ENCODE assay signal across 8 mouse cellular contexts in genomic region chr5:146584478-146585306, GRCm38 (mm10). TPM values are rescaled to one million over a fixed set of nuclear protein-coding genes. Genes with fewer than 3 reads are reported as not detected.
DNase-seq lines count a peak whose midpoint lies in the region; ATAC-seq and TF ChIP-seq lines count a peak whose summit lies in the region.

Gene Gpr12, minus strand, starts transcription at chr5:146585239.

- no peak for DNase-seq in heart, adult 18-20 months
- DNase-seq in Muller cell, postnatal 12 days (ENCODE audit: inconsistent ontology term) = peak; percentile 34
- peak; percentile 65 for DNase-seq in forebrain, embryonic 11.5 days (ENCODE audit: low spot score)
- DNase-seq in kidney, postnatal 14 days = peak; percentile 37
- DNase-seq in midbrain, embryonic 10.5 days (ENCODE audit: low spot score) = peak; percentile 52
- DNase-seq in stomach, postnatal 0 days (ENCODE audit: low spot score) = no peak
- DNase-seq in ovary, postnatal 14 days (ENCODE audit: low spot score) = no peak

- no peak for TF ChIP-seq EP300 in stomach, postnatal 0 days (optimal IDR thresholded peaks at IDR 0.05)

- WGBS in heart, embryonic 11.5 days (ENCODE audit: insufficient replicate concordance) = under 1% methylated on average over 64 of the region's 64 CpGs
- under 1% methylated on average over 64 of the region's 64 CpGs for WGBS in forebrain, embryonic 11.5 days
- 1% methylated on average over 64 of the region's 64 CpGs for WGBS in midbrain, embryonic 10.5 days
- 1% methylated on average over 50 of the region's 64 CpGs for WGBS in stomach, postnatal 0 days

- H3K4me3 ChIP-seq in heart, embryonic 11.5 days (ENCODE audit: low read depth, low read length) = peak within 1 kb of the TSS; percentile 56
- H3K4me3 ChIP-seq in forebrain, embryonic 11.5 days (ENCODE audit: low read depth, low read length) = peak within 1 kb of the TSS; percentile 49
- H3K4me3 ChIP-seq in midbrain, embryonic 10.5 days = peak within 1 kb of the TSS; percentile 71
- peak within 1 kb of the TSS; percentile 39 for H3K4me3 ChIP-seq in stomach, postnatal 0 days (ENCODE audit: low read depth, low read length)

- H3K4me1 ChIP-seq in heart, embryonic 11.5 days (ENCODE audit: control insufficient read depth, insufficient read depth, low read length) = no peaks in the 10 kb centered on the region
- H3K4me1 ChIP-seq in forebrain, embryonic 11.5 days (replicated peaks; ENCODE audit: control insufficient read depth, insufficient read depth, low read length) = peaks cover 4% of the 10 kb centered on the region; the same call in 1 of the 2 replicates
- H3K4me1 ChIP-seq in midbrain, embryonic 10.5 days = peaks cover 18% of the 10 kb centered on the region
- 0 out of 2 replicates have a peak, but pooled peaks cover 3% of the 10 kb centered on the region for H3K4me1 ChIP-seq in stomach, postnatal 0 days (replicated peaks; ENCODE audit: control insufficient read depth, insufficient read depth)

- no peak within 1 kb of the TSS for H3K9ac ChIP-seq in heart, embryonic 11.5 days (ENCODE audit: low read depth, low read length)
- H3K9ac ChIP-seq in forebrain, embryonic 11.5 days (ENCODE audit: low read length) = peak within 1 kb of the TSS; percentile 51
- no peak within 1 kb of the TSS for H3K9ac ChIP-seq in stomach, postnatal 0 days (ENCODE audit: low read length)

- no peaks in the 10 kb centered on the region for H3K36me3 ChIP-seq in heart, embryonic 11.5 days (ENCODE audit: control insufficient read depth, insufficient read depth, low read length)
- H3K36me3 ChIP-seq in forebrain, embryonic 11.5 days (ENCODE audit: control insufficient read depth, insufficient read depth, low read length) = no peaks in the 10 kb centered on the region
- H3K36me3 ChIP-seq in midbrain, embryonic 10.5 days = no peaks in the 10 kb centered on the region
- H3K36me3 ChIP-seq in stomach, postnatal 0 days (ENCODE audit: control insufficient read depth, insufficient read depth, low read length) = no peaks in the 10 kb centered on the region

- no peaks in the 10 kb centered on the region for H3K9me3 ChIP-seq in heart, embryonic 11.5 days (replicated peaks; ENCODE audit: control insufficient read depth, low read length)
- H3K9me3 ChIP-seq in forebrain, embryonic 11.5 days (ENCODE audit: control insufficient read depth, low read length) = no peaks in the 10 kb centered on the region
- no peaks in the 10 kb centered on the region for H3K9me3 ChIP-seq in midbrain, embryonic 10.5 days (replicated peaks)
- no peaks in the 10 kb centered on the region for H3K9me3 ChIP-seq in stomach, postnatal 0 days (ENCODE audit: control insufficient read depth, low read length)

- H3K27me3 ChIP-seq in heart, embryonic 11.5 days (ENCODE audit: control insufficient read depth, insufficient read depth, low read length) = peaks cover 43% of the 10 kb centered on the region
- peaks cover 38% of the 10 kb centered on the region for H3K27me3 ChIP-seq in forebrain, embryonic 11.5 days (ENCODE audit: control insufficient read depth, insufficient read depth, low read length)
- peaks cover 71% of the 10 kb centered on the region for H3K27me3 ChIP-seq in midbrain, embryonic 10.5 days (ENCODE audit: low read depth, poor library complexity, severe bottlenecking)
- H3K27me3 ChIP-seq in stomach, postnatal 0 days (ENCODE audit: control insufficient read depth, insufficient read depth, low read length) = peaks cover 12% of the 10 kb centered on the region

- peak within 1 kb of the TSS; percentile 92 for H3K4me2 ChIP-seq in heart, embryonic 11.5 days
- H3K4me2 ChIP-seq in forebrain, embryonic 11.5 days (ENCODE audit: low read depth, low read length, severe bottlenecking) = peak within 1 kb of the TSS; percentile 94
- peak within 1 kb of the TSS; percentile 65 for H3K4me2 ChIP-seq in stomach, postnatal 0 days (replicated peaks; ENCODE audit: low read depth)

- no peak for TF ChIP-seq CTCF in stomach, postnatal 0 days (IDR thresholded peaks at IDR 0.05; ENCODE audit: low read depth)

- H3K27ac ChIP-seq in heart, embryonic 11.5 days (ENCODE audit: low read depth, low read length) = no peak within 1 kb of the TSS
- H3K27ac ChIP-seq in forebrain, embryonic 11.5 days (ENCODE audit: low read depth, low read length) = no peak within 1 kb of the TSS
- peak within 1 kb of the TSS; percentile 71; the same call in 1 of the 2 replicates for H3K27ac ChIP-seq in midbrain, embryonic 10.5 days (replicated peaks)
- H3K27ac ChIP-seq in stomach, postnatal 0 days (replicated peaks) = no peak within 1 kb of the TSS

- ATAC-seq in heart, embryonic 11.5 days (replicated peaks; ENCODE audit: insufficient number of reproducible peaks, low FRiP score, low TSS enrichment) = no peak
- peak; percentile 68 for ATAC-seq in forebrain, embryonic 11.5 days (replicated peaks; ENCODE audit: low FRiP score)
- no peak for ATAC-seq in stomach, postnatal 0 days (ENCODE audit: low FRiP score, low TSS enrichment)

RNA-seq across cellular contexts. Expression of gene Gpr12, which starts in this region (rescaled TPM):
- not detected in 2 replicates for polyA plus RNA-seq in heart, embryonic 11.5 days (2014; fragmentation: Nextera tagmentation; extraction: Ambion mirVana)
- under 1 TPM in 1 of 2 experiments, not detected in 1; 0.30 TPM for total RNA-seq in heart, adult 18-20 months (2021)
- 0.27 and 0.92 TPM in 2 replicates for polyA plus RNA-seq in forebrain, embryonic 11.5 days (2014; fragmentation: Nextera tagmentation; extraction: Ambion mirVana)
- polyA plus RNA-seq in midbrain, embryonic 10.5 days (2016; fragmentation: Nextera tagmentation; extraction: Ambion mirVana) = 0.12 and 0.20 TPM in 2 replicates
- polyA plus RNA-seq in stomach, postnatal 0 days (2015; fragmentation: Nextera tagmentation; extraction: Ambion mirVana) = 0.05 and 0.12 TPM in 2 replicates

Comparison
In these comparisons a context has a peak if more than half of its experiments do, and no peak if none do; other contexts are left out.
1. Peak in DNase-seq, ATAC-seq, H3K4me3 ChIP-seq, H3K9ac ChIP-seq and H3K4me2 ChIP-seq in forebrain, embryonic 11.5 days; RNA of the gene not detected or under 1 TPM.
2. Peak in DNase-seq, H3K4me3 ChIP-seq and H3K27ac ChIP-seq in midbrain, embryonic 10.5 days; RNA of the gene not detected or under 1 TPM.
3. DNase-seq: peak in Muller cell, postnatal 12 days (single experiment) and kidney, postnatal 14 days (single experiment); none in heart, adult 18-20 months (0 of 2), stomach, postnatal 0 days (single experiment) and ovary, postnatal 14 days (single experiment).
4. Peak in every context shown above with its lines, with median percentiles within 50 percentile points of each other: H3K4me2 ChIP-seq and H3K4me3 ChIP-seq.